Mouse (Mus musculus) natural killer cell, adult 2 months (primary cell): ENCODE measurements around the gene Duoxa1.

Experiments used
- DNase-seq, 2 experiments: peaks; one replicate each; pipeline ENCODE4 v3.0.0; 2022; ENCODE audit warnings: low spot score in 2 of 2

Gene Duoxa1

DNA sequence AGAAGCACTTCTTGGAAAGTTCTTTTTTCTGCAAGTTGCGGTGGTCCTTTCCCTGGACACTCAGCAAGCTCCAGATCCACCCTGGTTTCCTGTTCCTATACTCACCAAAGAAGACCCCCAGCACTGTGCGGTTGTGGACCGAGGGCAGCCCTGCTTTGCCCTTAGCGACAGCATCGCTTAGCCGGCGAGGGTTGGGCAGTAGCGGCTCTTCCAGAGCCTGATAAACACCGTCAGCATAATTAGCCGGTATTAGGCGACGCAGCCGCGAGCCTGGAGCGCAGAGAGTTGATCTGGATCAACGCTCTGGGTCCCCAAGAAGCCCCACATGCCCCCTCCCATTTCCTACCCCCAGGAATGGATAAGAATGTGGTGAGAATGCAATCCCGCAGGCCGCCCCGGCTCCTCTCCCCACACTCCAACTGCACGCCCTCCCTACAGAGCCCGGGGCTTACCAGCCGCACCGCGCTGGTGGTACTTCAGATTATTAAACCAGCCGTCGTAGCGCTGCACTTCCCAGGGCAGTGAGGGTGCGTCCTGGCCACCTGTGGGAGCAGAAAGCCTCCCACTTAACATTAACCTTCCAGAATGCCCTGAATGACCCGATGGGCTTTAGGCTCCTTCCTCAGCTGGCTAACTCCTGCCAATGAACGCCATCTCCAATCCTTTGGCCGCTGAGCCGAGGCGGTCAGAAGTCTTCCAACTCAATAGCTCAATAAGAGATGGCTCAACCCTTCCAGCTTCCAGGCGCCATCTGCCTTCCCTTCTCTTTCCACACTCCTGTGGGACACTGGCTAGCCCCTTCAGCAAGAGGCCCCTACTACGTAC is 16.0 kb downstream of the Duoxa1 start:
- DNase-seq, result no peak

GRCm38 (mm10) chr2:122294916-122295315 is 18.6 kb downstream of the Duoxa1 start:
- no peak for DNase-seq

GRCm38 (mm10) chr2:122286137-122286536 is 27.4 kb downstream of the Duoxa1 start:
- no peak for DNase-seq

- no peak for DNase-seq
Measured at GRCm38 (mm10) chr2:122284091-122284490, 29.4 kb downstream of the Duoxa1 start.

- no peak for DNase-seq
Measured at GRCm38 (mm10) chr2:122278769-122279168, 34.8 kb downstream of the Duoxa1 start.

DNA sequence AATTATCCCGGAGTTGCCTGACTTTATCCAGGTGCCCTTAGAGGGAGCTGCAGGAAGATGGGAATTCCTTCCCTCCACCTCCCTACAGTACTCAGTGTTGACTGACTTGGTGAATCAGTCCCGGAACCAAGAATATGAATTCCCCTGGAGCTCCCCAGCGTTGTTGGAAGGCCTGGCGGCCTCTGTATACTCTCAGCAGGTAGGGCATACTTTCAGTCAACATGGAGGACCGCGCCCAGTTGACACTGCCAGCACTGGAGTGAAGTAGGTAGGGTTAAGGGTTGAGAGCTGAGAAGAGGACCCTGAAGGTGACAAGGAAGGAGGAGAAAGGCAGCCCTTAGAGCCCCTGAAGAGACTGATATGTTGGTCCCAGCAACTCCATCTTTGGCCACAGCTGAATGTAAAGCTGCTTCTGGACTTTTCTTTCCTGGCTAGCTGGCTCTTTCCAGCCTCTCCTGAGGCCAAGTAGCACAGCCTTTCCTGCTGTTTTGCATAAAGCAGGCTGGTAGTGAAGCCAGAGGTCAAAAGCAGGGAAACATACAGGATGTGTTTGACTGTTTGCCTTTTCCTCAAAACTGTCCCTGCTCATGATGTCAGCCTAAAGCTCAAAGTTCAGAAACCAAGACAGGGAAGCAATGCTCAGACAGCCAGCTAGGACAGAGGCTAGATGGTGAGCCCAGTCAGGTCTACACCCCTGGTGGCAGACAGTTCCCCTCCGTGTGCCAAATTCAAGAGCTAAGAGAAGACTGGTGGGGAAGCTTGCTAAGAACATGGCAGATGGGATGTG is 46.9 kb downstream of the Duoxa1 start:
- DNase-seq, result no peak

DNA sequence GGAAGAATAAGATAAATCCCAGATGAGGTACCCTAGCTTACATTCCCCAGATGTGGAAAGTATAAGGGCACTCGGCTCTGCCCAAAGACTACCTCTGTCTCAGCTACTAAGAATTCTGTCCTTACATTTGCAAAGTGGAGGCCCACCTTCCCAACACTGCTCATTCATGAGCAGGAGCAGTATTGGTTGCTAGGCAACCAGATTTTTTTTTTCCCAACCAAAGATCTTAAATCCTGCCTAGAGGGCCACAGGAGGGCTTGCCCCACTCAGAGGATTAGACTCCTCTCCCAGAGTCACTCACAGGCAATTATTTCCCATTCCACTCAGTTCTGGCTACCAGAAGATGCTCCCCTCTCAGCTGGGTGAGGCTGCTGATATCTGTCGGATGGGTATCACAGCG is 48.8 kb downstream of the Duoxa1 start:
- DNase-seq, result no peak

GRCm38 (mm10) chr2:122260729-122261128 is 52.8 kb downstream of the Duoxa1 start:
- no peak for DNase-seq

- no peak for DNase-seq
Measured at GRCm38 (mm10) chr2:122255997-122256396, 57.5 kb downstream of the Duoxa1 start.
